Mouse (Mus musculus) retina, embryonic 14.5 days (tissue): ENCODE measurements at regions not wholly inside any gene's neighbourhood (a gene's known extent, or its start where the extent isn't known, plus 50 kb on each side); places are given as distances from the start of the nearest gene placed in this dataset.
A peak's percentile ranks its signal among the peaks of the same experiment; 100 is the strongest.
"Not testable (repeated sequence)": the region's sequence is repeated elsewhere in the genome, so short reads cannot be mapped to it uniquely, and the experiment has no call there.

Experiments
- DNase-seq: peaks from one replicate; pipeline ENCODE4 v3.0.0-alpha.2; 2015; ENCODE audit warnings: low spot score

GRCm38 (mm10) chr12:20802027-20802426 lies 188.2 kb upstream of the Asap2 start:
- DNase-seq = not testable (repeated sequence)

DNA sequence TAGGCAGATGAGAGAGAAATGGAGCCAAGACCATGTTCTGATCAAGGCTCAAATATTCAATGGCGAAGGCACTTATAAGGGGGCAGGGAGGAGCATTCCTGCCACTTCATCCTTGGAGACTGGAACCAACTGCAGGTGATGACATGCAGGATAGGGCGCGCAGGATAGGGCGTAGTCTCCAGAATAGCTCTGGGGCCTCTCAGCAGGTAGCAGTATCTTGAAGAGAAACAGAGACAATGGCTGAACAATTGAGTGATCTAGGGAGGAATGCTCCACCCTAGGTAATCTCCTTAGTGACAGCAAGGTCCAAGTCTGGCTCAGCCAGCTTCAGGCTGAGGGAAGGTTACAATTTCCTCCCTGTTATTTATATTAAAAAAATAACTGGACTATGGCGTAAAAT lies 184.8 kb upstream of the Asap2 start:
- not testable (repeated sequence) for DNase-seq

GRCm38 (mm10) chr12:20806681-20807080 lies 183.6 kb upstream of the Asap2 start:
- DNase-seq = no peak

DNA sequence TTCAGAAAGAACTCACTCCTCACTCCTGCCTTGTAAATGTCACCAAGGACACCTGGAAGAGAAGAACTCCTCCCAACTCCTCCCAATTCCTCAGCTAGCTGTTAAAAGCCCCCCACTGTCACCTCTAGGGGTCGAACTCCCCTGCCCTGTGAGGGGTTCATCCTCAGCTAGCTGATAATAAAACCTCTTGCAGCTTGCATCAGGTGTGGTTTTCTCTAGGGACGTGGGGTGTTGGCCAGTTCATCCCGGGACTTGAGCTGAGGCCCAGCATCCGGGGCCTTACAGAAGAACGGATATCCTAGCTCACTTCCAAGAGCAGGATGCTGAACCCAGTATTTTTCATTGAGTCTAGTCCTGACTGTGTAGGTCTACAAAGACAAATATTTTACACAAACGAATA lies 176.4 kb upstream of the Asap2 start:
- not testable (repeated sequence) for DNase-seq

GRCm38 (mm10) chr12:20815121-20815520 lies 175.1 kb upstream of the Asap2 start:
- DNase-seq = not testable (repeated sequence)

DNA sequence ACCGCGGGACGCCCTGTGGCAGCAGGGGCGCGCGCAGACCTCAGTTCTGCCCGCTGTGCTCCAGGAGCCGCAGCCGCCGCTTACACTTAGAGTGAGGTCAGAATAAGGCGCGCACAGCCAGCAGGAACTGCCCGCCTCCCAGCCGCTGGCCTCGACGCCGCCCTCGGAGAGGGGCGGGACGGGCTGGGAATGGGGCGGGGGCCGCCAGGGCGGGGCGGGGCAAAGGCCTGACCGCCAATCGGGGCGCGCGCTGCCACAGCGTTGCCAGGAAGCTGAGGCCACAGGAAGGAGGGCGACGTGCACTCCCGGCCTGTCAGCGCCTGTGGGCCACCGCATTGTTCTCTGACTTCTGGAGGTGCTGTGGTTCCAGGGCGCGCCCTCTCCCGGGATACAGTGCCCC lies 174.7 kb upstream of the Asap2 start:
- DNase-seq = no peak

DNA sequence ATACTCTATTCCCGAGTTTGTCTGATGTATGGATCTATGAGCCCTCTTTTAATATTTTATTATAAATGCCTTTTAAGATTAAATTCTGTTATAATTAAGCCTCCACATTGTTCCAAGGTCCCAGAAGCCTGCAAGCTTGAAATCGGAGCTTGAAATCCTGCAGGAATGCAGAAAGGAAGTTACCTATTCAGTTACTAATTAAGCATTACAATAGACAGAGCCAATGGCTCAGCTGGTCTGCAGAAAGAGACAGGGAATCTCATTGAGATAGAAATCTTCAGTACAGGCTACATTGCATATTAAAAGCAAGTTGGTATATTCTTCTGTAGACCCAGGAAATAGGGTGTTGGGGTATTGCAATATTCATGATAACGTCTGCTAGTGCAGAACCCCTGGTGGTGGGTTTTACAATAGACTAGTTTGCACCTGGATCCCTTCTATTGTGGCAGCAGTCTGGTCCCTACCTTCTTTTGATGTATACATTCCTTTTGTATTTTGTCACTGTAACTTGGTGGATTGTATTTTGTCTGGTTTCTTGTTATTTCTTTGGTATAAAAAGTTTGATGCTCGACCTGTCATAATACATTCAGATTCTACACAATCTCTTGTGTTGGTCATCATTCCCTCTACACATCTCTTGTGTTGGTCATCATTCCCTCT lies 146.5 kb upstream of the Asap2 start:
- DNase-seq = not testable (repeated sequence)

DNA sequence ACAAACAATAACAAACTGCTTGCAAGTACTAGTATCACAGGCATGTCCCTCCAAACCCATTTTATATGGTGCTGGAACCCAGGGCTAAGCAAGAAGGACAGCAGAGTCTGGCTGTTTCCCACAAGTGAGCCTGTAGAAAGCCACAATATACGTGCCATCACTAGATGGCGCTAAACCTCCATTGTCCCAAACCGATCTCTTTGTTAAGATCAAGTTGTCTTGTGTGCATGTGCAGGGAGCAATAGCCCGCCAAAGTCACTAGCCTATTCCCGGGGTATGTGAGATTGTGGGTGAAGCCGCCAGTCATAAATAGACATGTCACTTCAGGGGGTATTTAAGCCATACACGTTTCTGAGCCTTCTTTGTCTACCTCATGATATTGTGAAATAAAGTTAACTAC lies 145.4 kb upstream of the Asap2 start:
- DNase-seq = peak; percentile 8

GRCm38 (mm10) chr12:20845297-20845696 lies 145.0 kb upstream of the Asap2 start:
- DNase-seq = no peak

DNA sequence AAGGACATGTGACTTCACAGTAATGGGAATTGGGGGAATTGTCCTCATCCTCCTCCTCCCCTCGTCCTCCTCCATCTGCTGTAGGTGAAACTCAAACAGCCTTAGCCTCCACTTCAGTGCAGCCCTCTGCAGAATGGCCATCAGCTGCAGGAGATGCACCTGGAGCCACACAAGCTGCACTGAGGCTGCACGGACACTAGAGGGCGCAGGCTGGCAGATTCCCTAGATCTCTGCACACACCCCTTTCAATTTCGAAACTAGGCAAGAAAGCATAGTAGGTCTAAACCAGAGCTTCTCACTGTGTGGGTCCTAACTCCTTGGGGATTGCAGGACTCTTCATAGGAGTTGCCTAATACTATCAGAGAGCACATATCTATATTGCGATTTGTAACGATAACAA lies 106.2 kb upstream of the Asap2 start:
- DNase-seq = not testable (repeated sequence)

DNA sequence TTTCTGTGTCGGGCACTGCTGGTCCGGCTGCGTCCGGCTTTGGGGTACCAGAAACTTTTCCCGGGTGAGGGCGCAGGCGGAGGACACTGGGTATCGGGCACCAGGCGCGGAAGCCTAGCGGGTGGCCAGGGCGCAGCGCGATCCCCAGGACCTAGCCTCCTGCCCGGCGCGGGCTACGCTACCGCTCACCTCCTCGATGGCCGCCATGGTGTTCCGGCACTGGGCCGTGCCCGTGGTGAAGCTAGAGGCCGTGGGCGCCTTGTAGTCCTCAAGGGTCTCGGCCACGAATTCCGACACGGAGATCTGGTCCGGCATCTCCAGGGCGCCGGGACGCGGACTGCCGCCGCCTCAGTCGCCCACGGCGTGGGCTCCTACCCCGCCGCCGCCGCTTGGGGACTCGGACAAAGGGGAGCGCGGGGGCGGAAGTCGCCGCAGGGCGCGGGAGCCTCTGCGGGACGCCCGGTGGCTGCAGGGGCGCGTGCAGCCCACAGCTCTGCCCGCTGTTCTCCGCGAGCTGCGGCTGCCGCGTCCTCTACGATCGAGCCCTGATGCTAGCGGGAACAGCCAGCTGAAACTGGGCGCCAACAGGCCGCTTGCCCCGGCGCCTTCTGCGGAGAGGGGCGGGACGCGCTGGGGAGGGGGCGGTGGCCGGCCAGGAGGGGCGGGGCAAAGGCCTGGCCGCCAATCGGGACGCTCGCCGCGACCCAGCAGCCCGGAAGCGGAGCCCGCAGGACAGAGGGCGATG lies 69.4 kb upstream of the Asap2 start:
- DNase-seq = peak; percentile 83

- peak; percentile 33 for DNase-seq
Observed at GRCm38 (mm10) chr12:20921398-20922023, 68.7 kb upstream of the Asap2 start.

DNA sequence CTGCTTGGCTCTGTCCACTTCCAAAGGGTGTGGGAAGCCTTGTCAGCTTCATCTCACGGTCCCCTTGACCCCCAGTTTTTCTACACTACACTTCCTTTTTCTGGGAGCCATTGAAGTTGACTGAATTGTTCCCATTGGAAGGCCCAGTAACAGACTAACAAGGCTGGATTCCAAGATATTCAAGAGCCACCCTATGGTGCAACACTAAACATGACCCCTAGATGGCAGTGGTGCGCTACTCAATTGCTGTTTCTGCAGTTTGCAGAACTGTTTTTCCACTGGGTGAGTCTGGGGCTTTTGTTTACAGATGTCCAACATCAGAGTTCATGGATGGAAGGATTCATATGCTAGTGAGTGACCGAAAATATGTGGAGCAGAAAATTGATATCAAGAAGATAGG lies 61.3 kb upstream of the Asap2 start:
- DNase-seq = peak; percentile 78
